Mouse (Mus musculus) cortical plate, adult 2 months (tissue): Measurements from ENCODE around the gene Homer2.

Source experiments
- CTCF ChIP-seq: fragments of 200-500 bp; IDR thresholded peaks from 2 replicates; pipeline ENCODE4 v1.5.1; 2011; ENCODE audit warnings: mild to moderate bottlenecking, control low read depth, low read length; ENCODE audit not compliant: insufficient read depth; ENCODE audit errors: extremely low read depth
- POLR2A ChIP-seq: fragments of 200-500 bp; IDR thresholded peaks from 2 replicates; pipeline ENCODE4 v1.6.1; 2011; ENCODE audit warnings: mild to moderate bottlenecking, low read length, control low read depth; ENCODE audit not compliant: insufficient read depth; ENCODE audit errors: extremely low read depth

DNA sequence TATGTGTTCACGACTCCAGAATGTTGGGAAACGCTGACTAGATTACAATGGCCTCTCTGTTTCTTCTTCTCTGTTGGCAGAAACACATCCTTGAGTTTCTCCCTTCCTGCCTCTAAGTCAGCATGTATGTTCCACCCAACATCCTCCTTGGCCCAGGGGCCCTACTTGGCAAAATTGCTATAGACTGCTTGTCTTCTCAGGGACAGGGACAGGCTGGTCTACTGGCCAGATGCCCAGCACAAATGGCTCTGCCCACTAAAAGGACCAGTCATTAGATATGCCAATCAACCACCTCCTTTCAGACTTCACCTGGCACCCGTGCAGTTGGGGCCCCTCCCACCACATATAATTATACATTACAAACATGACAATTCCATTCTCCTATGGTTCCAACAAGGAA, 25.9 kb downstream of the Homer2 start:
- TF ChIP-seq CTCF (no peak), POLR2A (no peak)
